ENCODE assay signal across 8 mouse cellular contexts in the genomic region with DNA sequence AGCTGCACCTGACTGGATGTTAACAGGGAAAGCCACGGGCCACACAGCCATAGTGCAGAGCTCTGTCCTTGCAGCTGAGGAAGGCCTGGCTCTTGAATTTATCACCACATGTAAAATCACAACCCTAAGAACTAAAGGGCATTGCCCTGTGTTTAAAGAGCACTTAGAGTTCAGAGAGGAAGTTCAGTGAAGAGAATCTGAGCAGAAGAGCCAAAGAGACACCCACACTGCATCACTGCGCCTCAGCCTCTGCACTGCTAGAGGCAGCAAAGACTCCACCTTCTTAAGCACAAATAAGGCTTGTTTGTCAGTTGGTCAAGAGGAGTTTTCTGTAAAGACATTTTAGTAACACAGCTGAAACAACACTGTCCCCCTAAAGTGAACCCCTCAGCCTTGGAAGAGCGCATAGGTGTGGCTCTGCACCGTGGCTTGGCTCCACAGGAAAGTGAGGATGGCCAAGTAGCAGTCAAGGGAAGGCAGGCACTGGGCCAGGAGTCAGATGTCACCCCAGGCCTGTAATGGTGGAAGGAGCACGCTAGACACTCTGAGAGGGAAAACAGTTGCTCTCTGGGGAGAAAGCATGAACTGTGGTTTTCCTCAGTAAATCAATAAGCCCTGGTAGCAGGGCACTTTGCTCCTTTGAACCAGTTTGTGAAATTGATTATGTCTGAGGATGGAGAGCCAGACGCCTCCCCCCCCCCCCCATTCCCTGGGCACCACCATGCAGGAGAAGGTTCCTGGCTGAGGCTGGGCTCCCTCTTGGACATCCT. TPM values are rescaled to one million over a fixed set of nuclear protein-coding genes. Genes with fewer than 3 reads are reported as not detected.
DNase-seq lines count a peak whose midpoint lies in the region; ATAC-seq and TF ChIP-seq lines count a peak whose summit lies in the region.

No protein-coding gene starts in this region.

- WGBS in kidney, embryonic 16.5 days, result 60% methylated on average over 6 of the region's 6 CpGs
- 67% methylated on average over 6 of the region's 6 CpGs for WGBS in stomach, postnatal 0 days
- 78% methylated on average over 6 of the region's 6 CpGs for WGBS in hindbrain, embryonic 10.5 days

- peak; percentile 65 for DNase-seq in kidney, adult 11 months
- DNase-seq in NIH3T3 (ENCODE audit: low read depth), result peak; percentile 54
- peak; percentile 82 for DNase-seq in gastrocnemius, postnatal 10 days
- DNase-seq in kidney, postnatal 14 days, result peak; percentile 82
- peak; percentile 14 for DNase-seq in stomach, postnatal 0 days (ENCODE audit: low spot score)
- DNase-seq in layer of hippocampus, adult 9-10 months (ENCODE audit: low spot score), result no peak
- no peak for DNase-seq in hindbrain, embryonic 10.5 days (ENCODE audit: low spot score)

- H3K4me2 ChIP-seq in kidney, embryonic 16.5 days (replicated peaks; ENCODE audit: low read depth, low read length), result no peak overlapping the region
- peak overlapping the region; percentile 92 for H3K4me2 ChIP-seq in stomach, postnatal 0 days (replicated peaks; ENCODE audit: low read depth)

- H3K27me3 ChIP-seq in kidney, embryonic 16.5 days (ENCODE audit: insufficient read depth, low read length), result no peaks in the 10 kb centered on the region
- no peaks in the 10 kb centered on the region for H3K27me3 ChIP-seq in stomach, postnatal 0 days (ENCODE audit: control insufficient read depth, insufficient read depth, low read length)
- H3K27me3 ChIP-seq in hindbrain, embryonic 10.5 days (ENCODE audit: insufficient read depth, poor library complexity, severe bottlenecking), result peaks cover 33% of the 10 kb centered on the region

- no peak overlapping the region for H3K4me3 ChIP-seq in kidney, embryonic 16.5 days (ENCODE audit: low read length)
- H3K4me3 ChIP-seq in stomach, postnatal 0 days (ENCODE audit: low read depth, low read length), result no peak overlapping the region
- no peak overlapping the region for H3K4me3 ChIP-seq in hindbrain, embryonic 10.5 days

- H3K9me3 ChIP-seq in kidney, embryonic 16.5 days (ENCODE audit: low read length), result no peaks in the 10 kb centered on the region
- H3K9me3 ChIP-seq in stomach, postnatal 0 days (ENCODE audit: control insufficient read depth, low read length), result no peaks in the 10 kb centered on the region
- no peaks in the 10 kb centered on the region for H3K9me3 ChIP-seq in hindbrain, embryonic 10.5 days

- H3K36me3 ChIP-seq in kidney, embryonic 16.5 days (ENCODE audit: insufficient read depth, low read length), result no peaks in the 10 kb centered on the region
- no peaks in the 10 kb centered on the region for H3K36me3 ChIP-seq in stomach, postnatal 0 days (ENCODE audit: control insufficient read depth, insufficient read depth, low read length)
- no peaks in the 10 kb centered on the region for H3K36me3 ChIP-seq in hindbrain, embryonic 10.5 days

- no peak for TF ChIP-seq EP300 in stomach, postnatal 0 days (optimal IDR thresholded peaks at IDR 0.05)

- TF ChIP-seq CTCF in stomach, postnatal 0 days (IDR thresholded peaks at IDR 0.05; ENCODE audit: low read depth), result no peak

- H3K9ac ChIP-seq in kidney, embryonic 16.5 days (replicated peaks; ENCODE audit: low read length), result no peak overlapping the region
- H3K9ac ChIP-seq in stomach, postnatal 0 days (ENCODE audit: low read length), result no peak overlapping the region

- ATAC-seq in kidney, embryonic 16.5 days (ENCODE audit: low FRiP score, low TSS enrichment), result no peak
- ATAC-seq in stomach, postnatal 0 days (ENCODE audit: low FRiP score, low TSS enrichment), result no peak

- peaks cover 39% of the 10 kb centered on the region for H3K4me1 ChIP-seq in kidney, embryonic 16.5 days (ENCODE audit: insufficient read depth, low read length)
- peaks cover 13% of the 10 kb centered on the region for H3K4me1 ChIP-seq in stomach, postnatal 0 days (replicated peaks; ENCODE audit: control insufficient read depth, insufficient read depth)
- peaks cover 21% of the 10 kb centered on the region for H3K4me1 ChIP-seq in hindbrain, embryonic 10.5 days (replicated peaks)

- no peak overlapping the region for H3K27ac ChIP-seq in kidney, embryonic 16.5 days (ENCODE audit: low read length)
- peak overlapping the region; percentile 36; the same call in 1 of the 2 replicates for H3K27ac ChIP-seq in stomach, postnatal 0 days (replicated peaks)
- no peak overlapping the region for H3K27ac ChIP-seq in hindbrain, embryonic 10.5 days

RNA-seq across cellular contexts. Expression of a gene that starts 5.8 kb away (rescaled TPM):
- polyA plus RNA-seq in kidney, embryonic 16.5 days (2015; fragmentation: Nextera tagmentation; extraction: Ambion mirVana), result 7.1 and 8.3 TPM in 2 replicates
- 10 to 100 TPM; 15.8 to 17.6 TPM for total RNA-seq in gastrocnemius, postnatal 10 days (2021)
- 30.0 and 32.2 TPM in 2 replicates for polyA plus RNA-seq in stomach, postnatal 0 days (2015; fragmentation: Nextera tagmentation; extraction: Ambion mirVana)
- 0.86 and 1.5 TPM in 2 replicates for polyA plus RNA-seq in hindbrain, embryonic 10.5 days (2016; fragmentation: Nextera tagmentation; extraction: Ambion mirVana)

RNA-seq across cellular contexts. Expression of a gene that starts 36.1 kb away (rescaled TPM):
- polyA plus RNA-seq in kidney, embryonic 16.5 days (2015; fragmentation: Nextera tagmentation; extraction: Ambion mirVana), result 0.09 TPM in 1 of 2 replicates, not detected in the other
- not detected for total RNA-seq in gastrocnemius, postnatal 10 days (2021)
- 0.28 and 0.72 TPM in 2 replicates for polyA plus RNA-seq in stomach, postnatal 0 days (2015; fragmentation: Nextera tagmentation; extraction: Ambion mirVana)
- polyA plus RNA-seq in hindbrain, embryonic 10.5 days (2016; fragmentation: Nextera tagmentation; extraction: Ambion mirVana), result not detected in 2 replicates

Comparison
In these comparisons a context has a peak if more than half of its experiments do, and no peak if none do; other contexts are left out.
1. DNase-seq: peak in kidney, adult 11 months (single experiment), NIH3T3 (single experiment), gastrocnemius, postnatal 10 days (single experiment), kidney, postnatal 14 days (single experiment) and stomach, postnatal 0 days (single experiment); none in layer of hippocampus, adult 9-10 months (single experiment) and hindbrain, embryonic 10.5 days (single experiment).